Mouse (Mus musculus) E14TG2a.4 (cell line): ENCODE data around the gene Fat3.

Source experiments
- CTCF ChIP-seq: conservative IDR thresholded peaks from 2 replicates; pipeline ENCODE4 v1.5.1; 2014; ENCODE audit warnings: low read length
- POU5F1 ChIP-seq: IDR thresholded peaks from 2 replicates; pipeline ENCODE4 v1.6.1; 2014; ENCODE audit warnings: low read length, borderline replicate concordance

GRCm38 (mm10) chr9:16212628-16213027 lies 288.5 kb downstream of the Fat3 start:
- TF ChIP-seq CTCF: no peak
- TF ChIP-seq POU5F1: no peak
